Mouse (Mus musculus) gastrocnemius, postnatal 36 days (tissue): Measurements from ENCODE around the gene Ap1s1. TPM values are rescaled to one million over a fixed set of nuclear protein-coding genes. Genes with fewer than 3 reads are reported as not detected.

ENCODE experiments used
- DNase-seq, 2 experiments: peaks; one replicate each; pipeline ENCODE4 v3.0.0; 2022
- intact Hi-C: fragments of 180-260 bp; cut with DNase I; formaldehyde crosslinking; loops from one replicate; pipeline ENCODE4 v1.15.1; 2025
- total RNA-seq, 2 experiments: library from RNA; stranded (reverse); gene quantifications; 2 replicates each; pipeline ENCODE4 v1.2.3; 2021

Ap1s1 gene
- total RNA-seq, 2 experiments from 2014 or later, result 14.6 to 16.8 TPM

GRCm38 (mm10) chr5:137068711-137069110, 22.8 kb upstream of the Ap1s1 start:
- intact Hi-C loops, result no loop called here
- DNase-seq, result no peak

GRCm38 (mm10) chr5:137065923-137066322, 20.0 kb upstream of the Ap1s1 start:
- DNase-seq, result no peak
- intact Hi-C loops, result no loop called here

GRCm38 (mm10) chr5:137065454-137065853, 19.5 kb upstream of the Ap1s1 start:
- intact Hi-C loops, result no loop called here
- DNase-seq, result no peak

GRCm38 (mm10) chr5:137062601-137063000, 16.7 kb upstream of the Ap1s1 start:
- intact Hi-C loops, result loop anchor here (1.0 to 5.0 kb wide), 2 partner anchors 35 to 44 kb away; partner anchors contain the start of gene Vgf
- DNase-seq, result no peak

- DNase-seq, result peak; percentile 38 to 63
- intact Hi-C loops, result loop anchor here (1.0 to 5.0 kb wide), 2 partner anchors 35 to 44 kb away; partner anchors contain the start of gene Vgf
Observed at GRCm38 (mm10) chr5:137061809-137062481, 16.0 kb upstream of the Ap1s1 start.

- DNase-seq, result no peak
- intact Hi-C loops, result no loop called here
Observed at GRCm38 (mm10) chr5:137054873-137055272, 8.9 kb upstream of the Ap1s1 start.

- DNase-seq, result no peak
- intact Hi-C loops, result no loop called here
Observed at GRCm38 (mm10) chr5:137054299-137054698, 8.4 kb upstream of the Ap1s1 start.

- no peak for DNase-seq
- intact Hi-C loops, result no loop called here
Observed at GRCm38 (mm10) chr5:137051914-137052505, 6.1 kb upstream of the Ap1s1 start.

GRCm38 (mm10) chr5:137051125-137051524, 5.2 kb upstream of the Ap1s1 start:
- intact Hi-C loops, result no loop called here

GRCm38 (mm10) chr5:137046991-137047390, 1.1 kb upstream of the Ap1s1 start:
- no peak for DNase-seq
- intact Hi-C loops, result no loop called here

More at GRCm38 (mm10) chr5:137051125-137051524, 5.2 kb upstream of the Ap1s1 start:
- DNase-seq, result no peak

- intact Hi-C loops, result no loop called here
- no peak for DNase-seq
Observed at GRCm38 (mm10) chr5:137046324-137046718, 386 bp upstream of the Ap1s1 start.

- intact Hi-C loops, result no loop called here
- DNase-seq, result no peak
Observed at GRCm38 (mm10) chr5:137043997-137044396, 1.9 kb downstream of the Ap1s1 start.

- DNase-seq, result no peak
- intact Hi-C loops, result no loop called here
Observed at GRCm38 (mm10) chr5:137041442-137041841, 4.5 kb downstream of the Ap1s1 start.

- no peak for DNase-seq
- intact Hi-C loops, result no loop called here
Observed at GRCm38 (mm10) chr5:137039453-137039852, 6.5 kb downstream of the Ap1s1 start.

GRCm38 (mm10) chr5:137036211-137036610, 9.7 kb downstream of the Ap1s1 start:
- no peak for DNase-seq
- intact Hi-C loops, result no loop called here

GRCm38 (mm10) chr5:137032641-137033074, 13.3 kb downstream of the Ap1s1 start:
- intact Hi-C loops, result no loop called here

GRCm38 (mm10) chr5:137032033-137032421, 13.9 kb downstream of the Ap1s1 start:
- no peak for DNase-seq
- intact Hi-C loops, result no loop called here

More at GRCm38 (mm10) chr5:137032641-137033074, 13.3 kb downstream of the Ap1s1 start:
- DNase-seq, result peak; percentile 71 to 82

GRCm38 (mm10) chr5:137031076-137032032, 14.6 kb downstream of the Ap1s1 start:
- DNase-seq, result peak in 1 of 2 experiments; percentile 24
- intact Hi-C loops, result no loop called here

- intact Hi-C loops, result no loop called here
- no peak for DNase-seq
Observed at GRCm38 (mm10) chr5:137030416-137030810, 15.5 kb downstream of the Ap1s1 start.

- intact Hi-C loops, result loop anchor here (5.0 kb wide), 1 partner anchor 32 kb away; no protein-coding TSS in a partner anchor
- DNase-seq, result peak; percentile 91 to 92
Observed at GRCm38 (mm10) chr5:137029643-137030415, 16.1 kb downstream of the Ap1s1 start.
